Mouse (Mus musculus) lung, adult 2 months (tissue): ENCODE results near the gene Tm7sf2. TPM values are rescaled to one million over a fixed set of nuclear protein-coding genes. Genes with fewer than 3 reads are reported as not detected.
A peak's percentile ranks its signal among the peaks of the same experiment; 100 is the strongest.

Experiments
- DNase-seq: peaks from one replicate; pipeline ENCODE4 v3.0.0; 2022
- H3K4me1 ChIP-seq: fragments of 200-500 bp; 2 replicates; pipeline ENCODE4 v1.6.1; 2011; ENCODE audit warnings: low read length; ENCODE audit not compliant: control insufficient read depth, insufficient read depth
- H3K4me3 ChIP-seq: fragments of 200-500 bp; replicated peaks from 2 replicates; pipeline ENCODE3; 2011; ENCODE audit warnings: low read depth, mild to moderate bottlenecking, control low read depth, low read length; ENCODE audit errors: extremely low read depth
- CTCF ChIP-seq: fragments of 200-500 bp; IDR thresholded peaks from 2 replicates; pipeline ENCODE4 v1.5.1; 2011; ENCODE audit warnings: mild to moderate bottlenecking, low read length, control low read depth; ENCODE audit not compliant: insufficient read depth
- POLR2A ChIP-seq: fragments of 200-500 bp; IDR thresholded peaks from 2 replicates; pipeline ENCODE4 v1.6.1; 2011; ENCODE audit warnings: low read depth, mild to moderate bottlenecking, control low read depth, low read length, borderline replicate concordance; ENCODE audit errors: extremely low read depth
- WGBS: fragments of 180-500 bp; shearing (Covaris S2); methylation state at CpG from one replicate; pipeline ENCODE4 v1.1.7; 2018; 5-methylcytosine and 5-hydroxymethylcytosine counted together
- polyA plus RNA-seq: library from polyadenylated mRNA; depleted of rRNA; stranded (reverse); fragments of >200 nt; gene quantifications from 2 replicates; pipeline ENCODE4 v1.2.3, GENCODE M21; 2012

Tm7sf2 gene
- polyA plus RNA-seq, 1 experiment: 36.5 TPM

GRCm38 (mm10) chr19:6094119-6094518, 25.9 kb upstream of the Tm7sf2 start, which contains the start of gene AC131692.1:
Gene AC131692.1 (plus strand): TSS chr19:6094419.
- TF ChIP-seq CTCF (no peak), POLR2A (no peak)
- Histone ChIP-seq H3K4me1 (no peaks in the 10 kb centered on the region), H3K4me3 (no peak within 1 kb of the TSS)
- DNase-seq: no peak
- WGBS: 81% methylated on average over 7 of the region's 7 CpGs

- no peak for DNase-seq
- H3K4me1 ChIP-seq: peaks cover 4% of the 10 kb centered on the region
- TF ChIP-seq CTCF (no peak), POLR2A (no peak)
- WGBS: 94% methylated on average over 13 of the region's 13 CpGs
- no peak overlapping the region for H3K4me3 ChIP-seq
Measured at GRCm38 (mm10) chr19:6088841-6089240, 20.7 kb upstream of the Tm7sf2 start.

GRCm38 (mm10) chr19:6085417-6085879, 17.3 kb upstream of the Tm7sf2 start:
- DNase-seq: peak; percentile 23
- TF ChIP-seq CTCF: no peak
- TF ChIP-seq POLR2A: no peak
- Histone ChIP-seq H3K4me1 (peaks cover 7% of the 10 kb centered on the region), H3K4me3 (peak overlapping the region; percentile 43)
- WGBS: under 1% methylated on average over 17 of the region's 17 CpGs

- TF ChIP-seq CTCF (no peak), POLR2A (peak; percentile 76; the same call in 1 of the 2 replicates)
- peaks cover 7% of the 10 kb centered on the region for H3K4me1 ChIP-seq
- H3K4me3 ChIP-seq: peak within 1 kb of the TSS; percentile 94
- peak; percentile 96 for DNase-seq
- under 1% methylated on average over 58 of the region's 58 CpGs for WGBS
Measured at GRCm38 (mm10) chr19:6084478-6085248, 16.5 kb upstream of the Tm7sf2 start, which contains the start of the genes Zfpl1 and Cdca5. Gene Zfpl1 (minus strand): TSS chr19:6084956. Gene Cdca5 (plus strand): TSS chr19:6084983.

- whole genome bisulfite sequencing: 84% methylated on average over 9 of the region's 9 CpGs
- Histone ChIP-seq H3K4me3 (no peak within 1 kb of the TSS), H3K4me1 (peaks cover 7% of the 10 kb centered on the region)
- TF ChIP-seq CTCF: no peak
- TF ChIP-seq POLR2A: no peak
- DNase-seq: no peak
Measured at GRCm38 (mm10) chr19:6082156-6082555, 14.0 kb upstream of the Tm7sf2 start, which contains the start of gene Gm28374. Gene Gm28374 (minus strand): TSS chr19:6082256.

- DNase-seq: no peak
- WGBS: 91% methylated on average over 12 of the region's 12 CpGs
- no peak within 1 kb of the TSS for H3K4me3 ChIP-seq
- TF ChIP-seq CTCF (no peak), POLR2A (no peak)
- H3K4me1 ChIP-seq: peaks cover 13% of the 10 kb centered on the region
Measured at GRCm38 (mm10) chr19:6079983-6080480, 11.9 kb upstream of the Tm7sf2 start, which contains the start of gene Tmem262. Gene Tmem262 (plus strand): TSS chr19:6080033.

GRCm38 (mm10) chr19:6076564-6077393, 8.6 kb upstream of the Tm7sf2 start, which contains the start of gene Vps51:
Gene Vps51 (minus strand): TSS chr19:6077231.
- Histone ChIP-seq H3K4me1 (peaks cover 6% of the 10 kb centered on the region), H3K4me3 (peak within 1 kb of the TSS; percentile 80)
- TF ChIP-seq POLR2A: peak; percentile 60; the same call in 1 of the 2 replicates
- TF ChIP-seq CTCF: no peak
- under 1% methylated on average over 33 of the region's 33 CpGs for WGBS
- DNase-seq: peak; percentile 84

GRCm38 (mm10) chr19:6073889-6074288, 5.7 kb upstream of the Tm7sf2 start:
- no peak for DNase-seq
- WGBS: 82% methylated on average over 5 of the region's 5 CpGs
- peaks cover 6% of the 10 kb centered on the region for H3K4me1 ChIP-seq
- H3K4me3 ChIP-seq: no peak overlapping the region
- no peak for TF ChIP-seq POLR2A
- no peak for TF ChIP-seq CTCF

GRCm38 (mm10) chr19:6071261-6071660, 3.1 kb upstream of the Tm7sf2 start:
- WGBS: 89% methylated on average over 19 of the region's 19 CpGs
- Histone ChIP-seq H3K4me3 (no peak overlapping the region), H3K4me1 (peaks cover 11% of the 10 kb centered on the region)
- DNase-seq: no peak
- no peak for TF ChIP-seq POLR2A
- TF ChIP-seq CTCF: no peak
